Mouse (Mus musculus) ZHBTc4 (cell line): ENCODE measurements at regions not wholly inside any gene's neighbourhood (a gene's known extent, or its start where the extent isn't known, plus 50 kb on each side); places are given as distances from the start of the nearest gene placed in this dataset.

Source experiments
- DNase-seq: peaks from one replicate; pipeline ENCODE4 v3.0.0-alpha.2; 2011; ENCODE audit warnings: low read depth, low spot score

- no peak for DNase-seq
Observed at GRCm38 (mm10) chr10:37280823-37281222, 142.1 kb upstream of the Marcks start.

GRCm38 (mm10) chr10:37280150-37280820, 141.6 kb upstream of the Marcks start:
- DNase-seq, result no peak

DNA sequence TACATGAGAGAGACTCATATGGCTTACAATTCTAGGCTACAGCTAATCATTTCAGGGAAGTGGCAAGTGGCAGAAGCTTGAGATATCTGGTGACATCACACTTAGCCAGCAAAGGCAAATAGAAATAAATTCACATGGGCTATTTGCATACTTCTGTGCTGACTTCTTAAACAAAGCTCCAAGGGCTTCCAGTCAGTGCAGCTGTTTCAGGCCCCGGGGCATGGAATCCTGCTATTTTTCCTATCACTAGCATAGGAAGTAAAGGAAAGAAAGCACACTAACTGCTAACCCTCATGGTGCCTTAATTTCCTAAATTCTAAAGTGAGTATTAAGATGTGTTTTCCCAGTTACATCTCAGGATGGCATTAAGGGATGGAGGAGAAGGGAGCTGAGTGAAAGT, 140.6 kb upstream of the Marcks start:
- no peak for DNase-seq

DNA sequence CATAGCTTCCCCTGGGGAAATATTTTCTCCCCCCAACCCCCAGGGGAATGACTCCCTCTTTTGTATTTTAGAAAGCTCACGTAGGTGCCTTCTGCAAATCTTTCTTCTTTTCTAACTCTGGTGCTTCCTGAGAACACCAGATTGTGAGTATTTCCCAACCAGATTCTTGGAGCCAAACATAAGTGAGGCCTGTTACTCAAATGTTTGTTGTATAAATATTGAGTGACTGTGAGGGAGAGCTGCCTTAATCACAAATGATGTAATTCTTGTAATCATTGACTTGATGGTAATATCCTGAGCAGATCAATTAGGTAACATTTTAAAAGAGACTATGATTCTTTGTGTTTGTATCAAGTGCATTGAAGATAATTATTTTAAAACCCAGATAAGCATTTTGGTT, 137.1 kb upstream of the Marcks start:
- DNase-seq, result no peak

DNA sequence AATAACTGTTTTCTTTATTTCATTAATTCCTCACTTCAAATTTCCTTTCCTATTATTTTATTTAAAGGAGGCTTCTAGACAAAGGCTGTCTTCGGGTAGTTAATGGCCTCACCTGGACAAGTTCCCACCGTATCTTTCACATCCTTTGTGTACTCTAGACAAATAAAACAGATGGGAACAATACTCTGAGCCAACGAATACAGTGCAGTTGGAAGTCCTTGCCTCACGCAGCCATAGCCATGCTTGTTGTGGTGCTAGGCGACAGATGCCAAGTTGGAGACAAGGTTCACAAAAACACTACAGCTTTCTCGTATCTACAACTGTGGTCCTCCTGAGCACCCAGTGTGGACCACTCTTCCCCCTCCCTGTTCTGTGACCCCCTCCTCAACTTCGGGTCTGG, 136.6 kb upstream of the Marcks start:
- DNase-seq, result no peak

- DNase-seq, result no peak
Observed at GRCm38 (mm10) chr10:37271967-37272366, 133.2 kb upstream of the Marcks start.

- no peak for DNase-seq
Observed at GRCm38 (mm10) chr10:37270236-37271000, 131.7 kb upstream of the Marcks start.

DNA sequence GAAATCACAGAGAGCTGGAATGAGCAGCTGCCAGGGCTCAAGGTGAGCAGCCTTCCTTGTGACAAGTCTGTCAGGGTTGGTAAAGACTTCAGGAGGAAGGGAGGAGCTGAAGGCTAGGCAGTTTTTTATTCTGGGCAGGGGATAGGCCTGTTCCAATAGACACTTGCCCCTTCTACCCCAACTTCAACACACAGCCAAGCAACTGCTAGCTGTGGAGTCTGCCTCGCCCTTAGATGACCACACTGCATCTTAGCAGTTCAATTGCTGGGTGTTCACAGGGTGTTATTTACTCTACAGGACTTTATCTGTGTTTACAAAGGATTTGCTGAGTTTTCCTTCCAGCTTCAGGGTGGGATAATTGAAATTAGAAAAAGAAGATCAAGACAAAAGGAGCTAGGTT, 128.2 kb upstream of the Marcks start:
- no peak for DNase-seq

GRCm38 (mm10) chr10:37260791-37261488, 122.2 kb upstream of the Marcks start:
- peak; percentile 29 for DNase-seq

- DNase-seq, result no peak
Observed at GRCm38 (mm10) chr10:37259186-37259585, 120.5 kb upstream of the Marcks start.

DNA sequence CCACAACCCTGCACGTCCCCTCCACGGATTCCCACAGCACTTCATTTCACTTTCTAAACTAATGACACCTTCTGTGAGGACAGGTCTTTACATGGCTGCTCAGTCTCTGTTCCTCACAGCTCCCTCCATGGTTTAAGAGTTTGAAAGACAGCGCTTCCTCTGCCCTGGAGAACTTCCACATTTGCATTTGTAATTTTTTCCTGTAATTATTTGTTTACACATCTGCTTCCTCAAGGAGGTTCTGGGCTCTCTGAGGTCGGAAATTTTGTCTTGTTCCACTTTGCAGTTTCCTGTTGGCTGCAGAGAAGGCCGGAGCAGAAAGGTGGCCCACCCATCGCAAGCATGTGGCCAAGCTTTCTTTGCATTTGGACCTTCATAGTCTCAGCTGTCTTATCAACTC, 118.8 kb upstream of the Marcks start:
- no peak for DNase-seq

- DNase-seq, result no peak
Observed at GRCm38 (mm10) chr10:37250934-37251521, 112.3 kb upstream of the Marcks start.

DNA sequence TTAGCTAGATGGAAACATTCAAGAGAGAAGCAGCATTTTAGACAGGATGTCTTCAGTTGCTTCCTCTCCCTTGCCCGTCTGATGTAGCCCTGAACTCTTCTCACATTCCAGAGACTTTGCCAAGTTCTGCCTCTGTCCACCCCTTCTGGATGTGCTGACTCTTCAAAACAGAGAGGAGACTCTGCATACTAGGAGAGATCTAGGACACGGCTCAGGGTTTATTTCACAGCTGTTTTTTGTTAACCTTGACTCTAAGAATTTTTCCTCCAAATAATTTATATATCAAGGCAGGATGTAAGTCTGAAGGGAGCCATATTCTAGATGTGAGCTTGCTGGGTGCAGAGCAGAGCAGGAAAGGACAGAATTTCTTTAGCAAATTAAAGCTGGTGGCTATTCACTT, 111.4 kb upstream of the Marcks start:
- DNase-seq, result no peak

DNA sequence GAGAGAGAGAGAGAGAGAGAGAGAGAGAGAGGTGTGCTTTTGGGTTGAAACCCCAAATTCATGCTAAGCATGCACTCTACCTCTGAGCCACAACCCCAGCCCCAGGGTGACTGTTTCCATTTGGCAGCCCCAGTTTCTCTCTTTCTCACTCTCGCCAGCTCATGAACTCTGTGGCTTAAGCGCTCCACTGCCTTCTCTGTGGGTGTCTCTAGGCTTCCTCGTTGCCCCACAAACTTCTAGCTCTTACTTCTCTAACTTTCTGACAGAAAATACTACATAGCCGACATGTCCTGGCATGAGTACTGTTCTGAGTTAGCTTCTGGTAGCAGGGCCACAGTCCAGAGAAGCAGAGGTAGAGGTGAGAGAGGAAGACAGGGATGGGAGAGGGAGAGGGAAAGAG, 110.8 kb upstream of the Marcks start:
- DNase-seq, result no peak

GRCm38 (mm10) chr10:37247121-37247520, 108.4 kb upstream of the Marcks start:
- no peak for DNase-seq

GRCm38 (mm10) chr10:37243136-37243535, 104.4 kb upstream of the Marcks start:
- DNase-seq, result peak; percentile 48

- DNase-seq, result no peak
Observed at GRCm38 (mm10) chr10:37241821-37242263, 103.1 kb upstream of the Marcks start.

DNA sequence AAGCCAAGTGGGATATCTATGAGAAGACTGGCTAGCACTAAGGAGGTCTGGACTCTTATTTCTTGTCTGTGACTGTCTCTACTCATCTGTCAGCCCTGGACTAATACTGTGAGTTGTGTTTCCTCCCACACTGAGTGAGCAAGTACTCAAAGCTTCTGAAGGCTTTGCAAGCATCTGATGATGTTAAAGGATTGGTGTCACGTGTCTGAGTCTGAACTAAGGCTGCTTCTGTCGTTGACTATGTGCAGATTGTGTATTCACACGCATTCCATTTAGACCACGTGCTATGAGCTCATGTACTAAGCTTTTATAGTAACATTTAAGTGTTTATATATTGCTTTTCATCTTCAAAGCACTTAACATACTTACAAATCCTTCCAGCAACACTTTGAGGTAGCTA, 101.9 kb upstream of the Marcks start:
- DNase-seq, result no peak

GRCm38 (mm10) chr10:37240201-37240600, 101.5 kb upstream of the Marcks start:
- DNase-seq, result peak; percentile 46

DNA sequence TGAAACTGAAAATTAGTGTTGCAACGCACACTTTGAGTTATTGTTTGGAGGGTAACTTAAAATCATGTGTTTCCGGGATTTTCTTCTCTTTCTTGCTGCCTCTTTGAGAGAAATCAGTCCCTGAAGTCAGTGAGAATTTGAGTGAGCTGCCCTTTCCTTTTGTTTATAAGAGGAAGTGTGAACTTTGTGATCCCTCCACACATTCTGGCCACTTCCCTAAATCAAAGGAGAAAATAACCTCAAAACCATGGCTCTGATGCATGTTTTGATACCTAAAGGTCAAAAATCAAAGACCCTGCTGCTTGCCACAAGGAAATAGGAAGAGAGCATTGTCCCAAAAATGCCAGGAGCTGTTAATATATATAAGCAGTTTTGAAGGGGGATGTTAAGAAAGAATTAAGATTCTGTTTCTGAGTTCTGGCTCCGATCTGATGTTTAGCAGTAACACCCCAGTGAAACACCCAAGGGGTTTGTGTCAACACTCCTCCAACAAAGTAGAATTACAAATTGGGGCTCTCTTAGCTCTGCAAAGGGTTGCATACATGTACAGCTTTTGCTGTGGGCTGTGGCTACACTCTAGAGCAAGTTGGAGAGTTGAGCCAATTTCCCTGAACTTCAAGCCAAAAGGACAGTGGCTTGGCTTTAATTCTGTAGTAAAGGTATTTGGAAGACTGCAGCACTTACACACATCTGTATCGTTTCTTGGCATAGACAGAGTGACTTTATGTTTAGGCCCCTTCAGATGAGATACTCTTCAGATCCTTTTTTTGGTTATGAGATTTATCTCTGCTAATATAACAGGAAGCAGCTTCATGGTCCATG, 97.5 kb upstream of the Marcks start:
- DNase-seq, result no peak

DNA sequence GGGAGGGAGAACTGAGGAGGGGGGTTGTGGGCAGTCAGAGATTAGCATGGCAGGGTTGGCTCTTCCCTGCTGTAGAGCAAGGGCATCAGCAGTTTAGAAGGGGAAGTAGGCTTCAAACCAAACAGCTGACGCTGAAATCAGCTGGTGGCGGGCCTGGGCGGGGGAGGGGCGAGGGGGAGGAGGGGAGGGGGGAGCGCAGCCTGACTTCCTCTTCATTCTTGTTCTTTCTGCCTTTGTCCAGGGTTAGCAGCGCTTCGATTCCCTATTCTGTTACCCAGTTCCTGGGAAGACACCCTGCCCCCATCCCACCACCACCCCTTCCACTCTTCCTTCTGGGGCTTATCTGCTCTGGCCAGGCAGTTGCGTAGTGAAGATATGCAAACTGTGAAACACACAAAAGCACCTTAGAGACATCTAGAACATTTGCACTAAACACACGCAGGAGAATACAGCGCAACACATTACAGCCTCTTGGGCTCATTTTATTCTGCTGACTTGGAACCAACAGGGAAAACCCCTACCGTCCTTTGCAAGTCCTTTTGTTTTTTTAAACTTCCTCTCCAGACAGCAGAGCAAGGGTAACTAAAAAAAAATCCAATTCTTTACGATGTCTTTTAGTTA, 93.3 kb upstream of the Marcks start:
- DNase-seq, result peak; percentile 60
